Mouse (Mus musculus): ENCODE results near the gene Usp39. TPM values are rescaled to one million over a fixed set of nuclear protein-coding genes. Genes with fewer than 3 reads are reported as not detected.

Usp39 gene
- total RNA-seq, 2 experiments from 2014 or later, result 19.3 to 24.6 TPM

- DNase-seq, result peak; percentile 90 to 92
- intact Hi-C loops (cut with DNase I), result no loop called here
Measured at GRCm38 (mm10) chr6:72355066-72355911, 10.3 kb upstream of the Usp39 start, which contains the start of gene Tmem150a. Gene Tmem150a (plus strand): TSS chr6:72355447.

DNA sequence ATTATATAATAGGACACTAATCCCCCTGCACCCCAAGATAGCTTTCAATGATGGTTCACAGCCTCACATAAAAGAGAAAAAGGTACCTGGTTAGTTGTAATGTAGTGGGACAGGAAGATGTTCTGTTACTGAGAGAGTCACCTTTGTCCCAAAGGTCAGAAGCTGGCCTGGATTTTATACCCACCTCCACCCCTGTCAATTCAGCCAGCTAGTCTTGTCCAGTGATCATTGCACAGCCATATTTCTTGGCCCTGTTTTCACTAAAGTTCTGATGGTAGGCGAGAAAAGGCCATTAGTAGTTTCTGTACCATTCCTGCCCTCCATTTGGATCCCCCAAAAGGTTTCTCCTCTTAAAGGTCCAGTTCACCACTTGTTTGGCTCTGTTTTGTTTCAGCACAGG lies 9.0 kb upstream of the Usp39 start:
- intact Hi-C loops (cut with DNase I), result no loop called here
- no peak for DNase-seq

GRCm38 (mm10) chr6:72352636-72353405 lies 7.8 kb upstream of the Usp39 start:
- intact Hi-C loops (cut with DNase I), result no loop called here
- DNase-seq, result no peak

GRCm38 (mm10) chr6:72350214-72350613 lies 5.2 kb upstream of the Usp39 start:
- intact Hi-C loops (cut with DNase I), result no loop called here
- DNase-seq, result no peak

- DNase-seq, result no peak
- intact Hi-C loops (cut with DNase I), result no loop called here
Measured at GRCm38 (mm10) chr6:72348411-72348810, 3.4 kb upstream of the Usp39 start.

- intact Hi-C loops (cut with DNase I), result no loop called here
- DNase-seq, result peak; percentile 82
Measured at GRCm38 (mm10) chr6:72347166-72347941, 2.4 kb upstream of the Usp39 start, which contains the start of gene 0610030E20Rik. Gene 0610030E20Rik (plus strand): TSS chr6:72347317.

DNA sequence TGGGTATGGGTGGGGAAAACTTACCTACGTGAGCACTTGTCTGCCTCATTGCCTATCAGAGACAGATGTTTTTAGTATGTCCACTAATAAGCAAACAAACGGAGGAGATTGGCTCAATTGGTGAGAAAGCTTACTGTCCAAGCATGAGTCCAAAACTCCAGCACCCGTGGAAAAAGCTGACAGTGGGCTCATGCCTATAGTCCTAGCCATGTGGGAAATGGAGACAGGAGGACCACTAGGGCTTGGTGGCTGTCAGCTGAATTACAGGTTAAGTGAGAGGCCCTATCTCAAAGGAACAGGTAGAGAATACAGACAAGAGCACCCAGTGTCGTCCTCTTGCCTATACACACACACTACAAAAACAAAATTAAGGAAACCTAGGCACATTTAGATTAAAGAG lies 1.3 kb upstream of the Usp39 start:
- intact Hi-C loops (cut with DNase I), result no loop called here
- DNase-seq, result no peak

DNA sequence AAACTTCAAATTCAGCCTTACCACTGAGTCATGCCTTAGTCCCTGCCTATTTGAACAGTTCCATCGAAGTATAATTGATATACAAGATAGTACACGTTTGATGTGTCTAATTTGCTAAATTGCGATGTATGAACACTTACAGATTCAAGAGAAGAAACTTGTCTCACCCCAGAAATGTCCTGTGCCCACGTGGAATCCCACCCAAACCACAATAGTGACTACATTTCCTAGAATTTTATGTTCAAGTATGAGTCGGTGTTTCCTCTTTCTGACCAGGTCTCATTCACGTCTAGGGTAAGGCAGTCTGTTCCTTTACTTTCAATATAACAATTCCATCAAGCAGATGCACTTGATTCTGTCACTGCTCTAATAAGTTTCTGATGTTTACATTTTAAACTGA lies 649 bp upstream of the Usp39 start:
- intact Hi-C loops (cut with DNase I), result no loop called here

GRCm38 (mm10) chr6:72344396-72345073 lies 449 bp downstream of the Usp39 start:
- DNase-seq, result no peak
- intact Hi-C loops (cut with DNase I), result no loop called here

More for the DNA sequence above, 649 bp upstream of the Usp39 start:
- no peak for DNase-seq

GRCm38 (mm10) chr6:72340481-72340880 lies 4.5 kb downstream of the Usp39 start:
- no peak for DNase-seq
- intact Hi-C loops (cut with DNase I), result no loop called here

DNA sequence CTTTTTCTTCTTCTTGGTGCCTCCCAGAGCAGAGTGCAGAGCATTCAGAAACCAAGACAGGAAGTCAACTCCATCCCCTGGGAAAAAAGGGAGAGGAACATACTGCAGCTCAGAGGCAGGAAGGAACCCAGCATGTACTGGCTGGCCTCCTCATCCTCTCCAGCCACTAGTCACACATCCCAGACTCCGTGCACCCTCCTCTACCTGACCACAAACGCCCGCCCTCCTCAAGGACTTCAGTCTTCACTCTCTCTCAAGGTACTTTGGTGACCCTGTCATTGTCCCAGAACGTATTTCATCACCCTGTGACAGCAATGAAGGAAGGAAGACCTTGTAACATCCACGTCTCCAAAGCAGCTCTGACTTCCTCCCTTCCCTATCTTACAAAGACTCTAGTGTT lies 11.9 kb downstream of the Usp39 start:
- DNase-seq, result no peak
- intact Hi-C loops (cut with DNase I), result no loop called here

GRCm38 (mm10) chr6:72330133-72330532 lies 14.9 kb downstream of the Usp39 start:
- intact Hi-C loops (cut with DNase I), result no loop called here
- no peak for DNase-seq

DNA sequence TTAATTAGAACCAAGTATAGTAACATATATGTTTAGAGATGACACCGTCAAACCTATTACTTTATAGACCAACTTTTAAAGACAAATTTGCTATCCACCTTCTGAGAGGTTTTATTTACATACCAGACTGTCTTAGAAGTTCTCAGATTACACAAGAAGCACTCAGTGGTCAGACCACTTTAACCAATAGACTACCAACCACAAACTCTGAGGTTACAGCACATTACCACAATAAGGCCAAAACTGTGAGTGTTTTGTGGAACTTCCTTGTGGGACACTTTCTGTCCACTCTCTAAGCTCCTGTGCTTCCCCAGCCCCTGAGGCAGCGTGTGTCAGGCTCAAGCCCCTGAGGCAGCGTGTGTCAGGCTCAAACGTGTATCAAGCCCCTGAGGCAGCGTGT lies 16.0 kb downstream of the Usp39 start:
- intact Hi-C loops (cut with DNase I), result no loop called here
- DNase-seq, result no peak

- DNase-seq, result peak; percentile 27 to 43
- intact Hi-C loops (cut with DNase I), result no loop called here
Measured at GRCm38 (mm10) chr6:72326274-72326673, 18.7 kb downstream of the Usp39 start.

- intact Hi-C loops (cut with DNase I), result no loop called here
- no peak for DNase-seq
Measured at GRCm38 (mm10) chr6:72323786-72324508, 21.0 kb downstream of the Usp39 start.

DNA sequence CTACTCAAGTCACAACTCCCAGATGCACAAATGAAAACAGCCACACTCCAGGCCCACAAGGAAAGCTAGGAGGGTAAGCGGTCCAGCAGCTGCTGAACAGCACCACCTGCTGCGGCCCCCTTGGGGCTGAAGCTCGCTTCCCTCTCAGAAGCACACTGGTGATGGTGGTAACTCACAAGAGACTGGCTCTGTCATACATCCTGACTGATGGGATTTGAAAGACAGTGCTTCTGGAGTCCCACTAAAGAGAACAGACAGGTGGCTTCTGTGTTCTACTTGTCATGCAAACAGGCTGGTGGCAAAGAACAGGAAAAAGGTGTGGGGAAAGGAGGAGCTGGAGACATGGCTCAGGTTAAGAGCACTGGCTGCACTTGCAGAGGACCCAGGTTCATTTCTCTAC lies 22.0 kb downstream of the Usp39 start:
- intact Hi-C loops (cut with DNase I), result no loop called here
- no peak for DNase-seq

DNA sequence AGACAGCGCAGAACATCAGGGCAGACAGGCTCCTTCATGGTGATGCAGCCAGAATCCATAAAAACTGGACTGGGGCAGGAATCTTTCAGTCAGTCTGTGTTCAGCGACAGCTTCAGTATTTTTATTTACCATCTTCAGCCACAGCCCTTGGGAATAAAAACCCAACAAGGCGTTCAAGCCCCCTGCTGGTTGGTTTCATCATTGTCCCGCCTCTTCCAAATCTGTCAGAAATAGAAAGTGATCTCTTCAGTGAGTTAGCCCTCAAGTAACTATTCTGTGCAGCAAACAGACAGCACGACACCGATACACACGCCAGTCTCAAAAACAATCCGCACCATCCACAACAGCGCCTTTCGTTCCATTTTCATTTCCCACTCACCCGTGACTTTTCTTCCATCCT lies 26.0 kb downstream of the Usp39 start:
- DNase-seq, result peak; percentile 77 to 83

DNA sequence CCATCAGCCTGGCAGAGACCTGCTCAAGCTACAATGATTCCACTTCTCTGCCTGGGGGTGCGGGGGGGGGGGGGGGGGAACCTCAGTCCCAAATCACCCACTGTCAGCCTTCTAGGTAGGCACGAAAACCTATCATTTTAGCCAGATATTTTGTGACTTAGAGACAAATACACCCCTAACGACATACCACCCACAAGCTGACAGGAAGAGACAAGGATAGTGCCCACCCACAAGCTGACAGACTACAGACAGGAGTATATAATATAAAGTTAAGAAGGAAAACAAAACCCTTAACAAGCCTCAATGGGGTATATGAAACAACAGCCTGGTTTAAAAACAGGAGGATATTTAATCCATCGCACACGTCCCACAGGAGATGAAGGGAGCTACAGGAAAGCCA lies 26.5 kb downstream of the Usp39 start:
- intact Hi-C loops (cut with DNase I), result no loop called here
- DNase-seq, result no peak

More for the DNA sequence above, 26.0 kb downstream of the Usp39 start:
- intact Hi-C loops (cut with DNase I), result loop anchor here (1.0 kb wide), 2 partner anchors 35 to 134 kb away; no protein-coding TSS in a partner anchor

DNA sequence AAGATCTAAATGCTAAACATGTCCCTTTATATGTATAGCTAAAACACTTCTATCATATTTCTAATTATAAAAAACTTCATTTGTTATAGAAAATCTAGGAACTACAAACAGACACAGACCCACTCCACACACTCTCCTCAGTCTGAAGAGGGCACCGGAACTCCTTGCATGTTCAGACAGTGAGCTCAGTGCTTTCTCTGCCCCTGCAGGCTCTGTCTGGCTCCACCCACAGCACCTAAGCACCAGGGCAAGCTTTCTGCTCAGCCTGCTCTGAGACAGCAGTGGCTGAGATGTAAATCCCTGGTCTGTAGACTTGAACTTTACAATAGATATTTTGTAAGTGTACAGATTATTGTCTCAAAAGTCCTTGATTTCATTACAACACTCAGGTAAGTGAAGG lies 28.9 kb downstream of the Usp39 start:
- DNase-seq, result no peak
- intact Hi-C loops (cut with DNase I), result no loop called here

- intact Hi-C loops (cut with DNase I), result no loop called here
- no peak for DNase-seq
Measured at GRCm38 (mm10) chr6:72315384-72315783, 29.6 kb downstream of the Usp39 start.

Measured in heart, postnatal 10 days (tissue).